Comparison of ENCODE assay signal across 8 mouse cellular contexts in the genomic region with DNA sequence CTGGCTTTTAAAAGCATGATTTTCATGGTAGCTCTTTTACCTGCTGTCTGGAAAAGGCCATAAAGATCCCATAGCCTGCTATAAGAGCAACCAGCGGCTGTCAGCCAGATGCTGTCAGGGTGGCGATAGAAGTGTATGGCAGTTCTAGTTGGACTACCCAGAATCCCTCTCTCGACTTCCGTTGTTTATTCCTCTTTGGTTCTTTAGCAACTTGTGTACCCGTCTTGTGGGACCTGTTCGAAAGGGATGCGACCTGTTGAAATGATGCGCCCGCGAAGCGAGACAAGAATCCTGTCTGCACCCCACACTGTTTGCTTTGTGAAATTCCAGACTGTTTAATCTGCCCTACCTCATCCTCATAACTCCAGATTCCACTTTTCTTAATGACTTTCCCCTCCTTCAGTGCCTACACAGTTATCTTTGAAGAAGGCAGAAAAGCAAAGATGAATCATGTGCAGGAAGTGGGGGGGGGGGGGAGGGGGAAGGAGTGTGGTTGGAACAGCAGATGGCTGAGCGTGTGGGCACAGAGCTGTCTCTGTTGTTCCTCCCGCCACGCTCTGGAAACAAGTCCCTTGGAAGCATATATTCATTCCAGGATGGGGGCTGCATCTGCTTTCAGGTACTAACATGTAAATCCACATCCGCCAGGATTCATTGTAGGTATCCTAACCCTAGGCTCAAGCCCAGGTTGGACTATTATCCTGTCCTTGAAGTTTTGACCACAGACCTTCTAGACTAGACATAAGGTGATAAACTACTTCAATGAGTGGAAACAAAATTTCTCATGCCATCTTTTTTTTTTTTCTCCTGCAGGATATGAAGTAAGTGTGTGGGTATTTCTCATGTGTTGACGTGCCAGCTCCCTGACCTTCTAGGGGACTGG. TPM values are rescaled to one million over a fixed set of nuclear protein-coding genes. Genes with fewer than 3 reads are reported as not detected.
DNase-seq lines count a peak whose midpoint lies in the region; TF ChIP-seq lines count a peak whose summit lies in the region.

No protein-coding gene starts in this region.

- H3K4me2 ChIP-seq in myocyte (ENCODE audit: low read depth) = peak overlapping the region; percentile 92

- no peak for TF ChIP-seq CTCF in layer of hippocampus, adult 2 months (conservative IDR thresholded peaks at IDR 0.05)

- no peaks in the 10 kb centered on the region for H3K27me3 ChIP-seq in myocyte (ENCODE audit: control insufficient read depth, insufficient read depth, insufficient read length)

- DNase-seq in embryo, embryonic 10.5 days (ENCODE audit: low spot score) = peak; percentile 35
- DNase-seq in embryo, embryonic 10 days (ENCODE audit: low spot score) = no peak
- DNase-seq in spleen, adult 12 weeks (ENCODE audit: low spot score) = peak; percentile 7
- DNase-seq in spleen, postnatal 14 days (ENCODE audit: low spot score in 2 of 2) = no peak
- DNase-seq in layer of hippocampus, adult 2 months (ENCODE audit: low spot score in 2 of 2) = peak in 1 of 2 experiments; percentile 45
- DNase-seq in c-Kit-positive CD71-positive TER-119-positive erythroid progenitor cells, embryonic 14.5 days (ENCODE audit: low spot score) = no peak
- no peak for DNase-seq in urinary bladder, postnatal 4 days (ENCODE audit: low spot score in 2 of 2)

- H3ac ChIP-seq in myocyte (ENCODE audit: control insufficient read depth, insufficient read length) = no peak overlapping the region

- H3K79me2 ChIP-seq in myocyte (ENCODE audit: control insufficient read depth, insufficient read depth) = no peaks in the 10 kb centered on the region

- no peaks in the 10 kb centered on the region for H3K36me3 ChIP-seq in myocyte (ENCODE audit: control insufficient read depth, insufficient read depth)

- peak; percentile 55 for TF ChIP-seq POLR2A in myocyte (IDR thresholded peaks at IDR 0.05; ENCODE audit: insufficient read length, low read depth)

- H3K4me3 ChIP-seq in layer of hippocampus, adult 2 months = no peak overlapping the region
- H3K4me3 ChIP-seq in myocyte = peak overlapping the region; percentile 11

- peak overlapping the region; percentile 55; the same call in 1 of the 2 replicates for H3K27ac ChIP-seq in layer of hippocampus, adult 2 months

TF ChIP-seq in myocyte, 11 proteins besides CTCF, POLR2A, EP300 and RAD21:
- TF ChIP-seq USF1 (IDR thresholded peaks at IDR 0.05; ENCODE audit: low read depth) (no peak), SRF (IDR thresholded peaks at IDR 0.05; ENCODE audit: control insufficient read depth, insufficient read length, low read depth) (no peak), MYOG (IDR thresholded peaks at IDR 0.05; ENCODE audit: control insufficient read depth in 1 of 3, insufficient read depth in 1 of 3, insufficient read length in 2 of 3, low read depth in 2 of 3) (peak in 1 of 3 experiments; percentile 28), MYOD1 (IDR thresholded peaks at IDR 0.05; ENCODE audit: control insufficient read depth in 1 of 3, insufficient read length in 2 of 3, low read depth in 2 of 3) (peak in 2 of 3 experiments; percentile 44 to 73), TCF3 (IDR thresholded peaks at IDR 0.05; ENCODE audit: insufficient read length, low read depth) (no peak)

RNA-seq across cellular contexts. Expression of a gene that starts 21.0 kb away (rescaled TPM):
- 10 to 100 TPM; 64.9 to 66.7 TPM for total RNA-seq in layer of hippocampus, adult 2 months (2021)
- 21.6 TPM for polyA plus RNA-seq in myocyte (2012; fragmentation: generic; extraction: Trizol)

Comparison
In these comparisons a context has a peak if more than half of its experiments do, and no peak if none do; other contexts are left out.
1. DNase-seq: peak in embryo, embryonic 10.5 days (single experiment) and spleen, adult 12 weeks (single experiment); none in embryo, embryonic 10 days (single experiment), spleen, postnatal 14 days (0 of 2), c-Kit-positive CD71-positive TER-119-positive erythroid progenitor cells, embryonic 14.5 days (single experiment) and urinary bladder, postnatal 4 days (0 of 2).